Mouse (Mus musculus) T-cell, adult 66 days (primary cell): ENCODE data around the gene Ubac1. TPM values are rescaled to one million over a fixed set of nuclear protein-coding genes. Genes with fewer than 3 reads are reported as not detected.

Experiments used
- total RNA-seq, 2 experiments: library from RNA; stranded (reverse); gene quantifications; 3 replicates in 1 of 2; 4 replicates in 1 of 2; pipeline ENCODE4 v1.2.4; 2023

The Ubac1 gene
- 10 to 100 TPM; 30.4 to 34.8 TPM for total RNA-seq

GRCm38 (mm10) chr2:26021561-26022257, at the start of gene Ubac1:
TSS of gene Ubac1 (minus strand) at chr2:26021747.

GRCm38 (mm10) chr2:25983159-25983907, 38.2 kb downstream of the Ubac1 start, which contains the start of gene Camsap1:
TSS of gene Camsap1 (minus strand) at chr2:25983282.

Other genes with a start within 250 kb of the Ubac1 start
- not detected for gene Lcn11, start 244.7 kb downstream of the Ubac1 start, total RNA-seq
- not detected for gene Gm13539, start 239.5 kb downstream of the Ubac1 start, total RNA-seq
- not detected for gene Glt6d1, start 205.9 kb downstream of the Ubac1 start, total RNA-seq
- gene Lcn9, start 198.6 kb downstream of the Ubac1 start, total RNA-seq: not detected
- gene Sohlh1, start 174.5 kb downstream of the Ubac1 start, total RNA-seq: under 1 TPM in 1 of 2 experiments, not detected in 1; 0.73 TPM
- gene Kcnt1, start 158.0 kb downstream of the Ubac1 start, total RNA-seq: not detected
- 10 to 100 TPM; 44.9 to 45.7 TPM for gene Camsap1, start 38.5 kb downstream of the Ubac1 start, total RNA-seq
- gene Nacc2, start 101.5 kb upstream of the Ubac1 start, total RNA-seq: 1 to 10 TPM; 6.3 to 7.3 TPM
- not detected for gene Lhx3, start 186.5 kb upstream of the Ubac1 start, total RNA-seq
- gene Qsox2, start 215.8 kb upstream of the Ubac1 start, total RNA-seq: 1 to 10 TPM; 8.5 to 9.9 TPM